Mouse (Mus musculus) stomach, postnatal 0 days (tissue): ENCODE data around the gene Med13l. TPM values are rescaled to one million over a fixed set of nuclear protein-coding genes. Genes with fewer than 3 reads are reported as not detected.
A peak's percentile ranks its signal among the peaks of the same experiment; 100 is the strongest.

Experiments
- ATAC-seq: fragments of 200-750 bp; cut with Nextera tagmentation; 2 replicates; pipeline ENCODE4 v1.8.0; 2017; ENCODE audit not compliant: low FRiP score, low TSS enrichment
- DNase-seq: peaks from one replicate; pipeline ENCODE4 v3.0.0-alpha.2; 2016; ENCODE audit warnings: low spot score
- H3K27ac ChIP-seq: fragments of 300-500 bp; sonication (generic); replicated peaks from 2 replicates; pipeline ENCODE4 v1.5.1; 2014; ENCODE audit warnings: mild to moderate bottlenecking, control low read depth
- H3K27me3 ChIP-seq: fragments of 300-500 bp; sonication (generic); 2 replicates; pipeline ENCODE4 v1.6.1; 2014; ENCODE audit warnings: low read length; ENCODE audit not compliant: control insufficient read depth, insufficient read depth
- H3K36me3 ChIP-seq: fragments of 300-500 bp; sonication (generic); 2 replicates; pipeline ENCODE4 v1.6.1; 2014; ENCODE audit warnings: low read length, mixed read lengths; ENCODE audit not compliant: control insufficient read depth, insufficient read depth
- H3K4me1 ChIP-seq: fragments of 300-500 bp; sonication (generic); replicated peaks from 2 replicates; pipeline ENCODE4 v1.6.1; 2014; ENCODE audit warnings: antibody characterized with exemption; ENCODE audit not compliant: control insufficient read depth, insufficient read depth
- H3K4me2 ChIP-seq: fragments of 300-500 bp; sonication (generic); replicated peaks from 2 replicates; pipeline ENCODE4 v1.6.1; 2014; ENCODE audit warnings: low read depth, mild to moderate bottlenecking, control low read depth, moderate library complexity
- H3K4me3 ChIP-seq: fragments of 300-500 bp; sonication (generic); 2 replicates; pipeline ENCODE4 v1.5.1; 2014; ENCODE audit warnings: low read depth, low read length, control low read depth
- H3K9ac ChIP-seq: fragments of 300-500 bp; sonication (generic); 2 replicates; pipeline ENCODE4 v1.6.1; 2014; ENCODE audit warnings: mild to moderate bottlenecking, low read length, control low read depth, mixed read lengths
- H3K9me3 ChIP-seq: fragments of 300-500 bp; sonication (generic); 2 replicates; pipeline ENCODE4 v1.6.1; 2016; ENCODE audit warnings: low read length; ENCODE audit not compliant: control insufficient read depth
- CTCF ChIP-seq: IDR thresholded peaks from 2 replicates; pipeline ENCODE4 v1.5.1; 2016; ENCODE audit warnings: antibody characterized with exemption, low read depth, mild to moderate bottlenecking, moderate library complexity
- EP300 ChIP-seq: optimal IDR thresholded peaks from 2 replicates; pipeline ENCODE3; 2016; ENCODE audit warnings: antibody characterized with exemption
- WGBS: fragments of 180-500 bp; shearing (Covaris S2); extraction: QIAGEN DNeasy Blood & Tissue Kit; methylation state at CpG from one replicate; pipeline ENCODE4 v1.1.7; 2014; 5-methylcytosine and 5-hydroxymethylcytosine counted together
- polyA plus RNA-seq: library from polyadenylated mRNA; unstranded; fragments of >200 nt; fragmentation: Nextera tagmentation; extraction: Ambion mirVana; gene quantifications from 2 replicates; pipeline ENCODE4 v1.2.1, GENCODE M21; 2015

The Med13l gene
- polyA plus RNA-seq, result 5.1 and 5.4 TPM in 2 replicates

GRCm38 (mm10) chr5:118560385-118561085 is at the start of gene Med13l:
TSS of gene Med13l (plus strand) at chr5:118560679.
- DNase-seq (peak; percentile 83), ATAC-seq (peak; percentile 79)
- peak within 1 kb of the TSS; percentile 74 for H3K4me3 ChIP-seq
- peak within 1 kb of the TSS; percentile 94 for H3K9ac ChIP-seq
- H3K4me2 ChIP-seq, result peak within 1 kb of the TSS; percentile 86
- no peaks in the 10 kb centered on the region for H3K27me3 ChIP-seq
- no peaks in the 10 kb centered on the region for H3K36me3 ChIP-seq
- no peak for TF ChIP-seq EP300
- TF ChIP-seq CTCF, result no peak
- peak within 1 kb of the TSS; percentile 96 for H3K27ac ChIP-seq
- no peaks in the 10 kb centered on the region for H3K4me1 ChIP-seq
- WGBS, result under 1% methylated on average over 68 of the region's 120 CpGs
- H3K9me3 ChIP-seq, result no peaks in the 10 kb centered on the region

DNA sequence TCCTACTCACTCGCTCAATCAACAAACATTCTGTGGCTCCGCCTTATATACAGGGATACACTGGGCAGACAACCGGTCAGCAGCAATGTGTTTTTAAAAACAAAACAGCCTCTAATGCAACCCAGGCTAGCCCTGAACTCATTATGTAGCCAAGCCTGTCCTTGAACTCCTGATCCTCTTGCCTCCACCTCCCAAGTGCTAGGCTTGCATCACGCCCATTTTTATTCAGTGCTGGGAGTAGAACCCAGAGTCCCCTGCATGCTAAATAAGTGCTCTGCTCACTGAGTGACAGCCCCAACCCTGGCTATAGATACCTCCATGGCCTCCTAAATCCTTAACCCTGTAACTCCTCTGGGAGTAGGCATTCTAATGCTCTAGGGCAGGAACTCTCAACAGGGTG is 49.5 kb upstream of the Med13l start:
- 81% methylated on average over 4 of the region's 4 CpGs for WGBS
- ATAC-seq (no peak), DNase-seq (no peak)
- no peak overlapping the region for H3K4me2 ChIP-seq
- H3K36me3 ChIP-seq, result no peaks in the 10 kb centered on the region
- TF ChIP-seq EP300 (no peak), CTCF (no peak)
- H3K4me1 ChIP-seq, result peaks cover 4% of the 10 kb centered on the region
- no peak overlapping the region for H3K9ac ChIP-seq
- no peaks in the 10 kb centered on the region for H3K9me3 ChIP-seq
- H3K27me3 ChIP-seq, result no peaks in the 10 kb centered on the region
- H3K27ac ChIP-seq, result no peak overlapping the region
- no peak overlapping the region for H3K4me3 ChIP-seq

- no peak overlapping the region for H3K9ac ChIP-seq
Observed at GRCm38 (mm10) chr5:118513005-118513404, 47.5 kb upstream of the Med13l start.

GRCm38 (mm10) chr5:118513629-118514526 is 46.6 kb upstream of the Med13l start:
- no peaks in the 10 kb centered on the region for H3K9me3 ChIP-seq
- H3K4me3 ChIP-seq, result peak overlapping the region; percentile 36
- peak; percentile 55 for DNase-seq
- H3K4me1 ChIP-seq, result peaks cover 7% of the 10 kb centered on the region
- H3K9ac ChIP-seq, result peak overlapping the region; percentile 51
- peak overlapping the region; percentile 59 for H3K4me2 ChIP-seq
- H3K27me3 ChIP-seq, result no peaks in the 10 kb centered on the region
- no peaks in the 10 kb centered on the region for H3K36me3 ChIP-seq
- peak overlapping the region; percentile 79 for H3K27ac ChIP-seq
- no peak for TF ChIP-seq CTCF
- TF ChIP-seq EP300, result no peak
- peak; percentile 72 for ATAC-seq
- 1% methylated on average over 43 of the region's 43 CpGs for WGBS

More at GRCm38 (mm10) chr5:118513005-118513404, 47.5 kb upstream of the Med13l start:
- WGBS, result 47% methylated on average over 1 of the region's 1 CpGs
- no peaks in the 10 kb centered on the region for H3K36me3 ChIP-seq
- H3K4me2 ChIP-seq, result no peak overlapping the region
- H3K4me1 ChIP-seq, result peaks cover 7% of the 10 kb centered on the region
- H3K27ac ChIP-seq, result peak overlapping the region; percentile 79; the same call in 1 of the 2 replicates
- H3K27me3 ChIP-seq, result no peaks in the 10 kb centered on the region
- H3K4me3 ChIP-seq, result no peak overlapping the region
- no peaks in the 10 kb centered on the region for H3K9me3 ChIP-seq
- ATAC-seq (no peak), DNase-seq (no peak)
- TF ChIP-seq EP300, result no peak

DNA sequence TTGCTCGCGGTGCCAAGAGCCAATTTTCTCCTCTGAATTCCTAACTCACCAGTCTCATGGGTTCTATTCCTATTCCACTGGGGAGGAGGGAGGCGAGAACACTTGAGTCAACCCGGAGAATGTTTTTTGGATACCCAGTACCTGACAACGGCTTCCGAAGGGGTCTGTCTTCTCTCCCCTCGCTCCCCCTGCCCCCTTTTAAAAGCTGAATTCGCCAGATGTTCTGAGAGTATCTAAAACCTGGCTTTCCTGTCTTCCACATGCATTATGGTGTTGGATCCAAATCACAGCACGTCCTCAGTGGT is 46.0 kb upstream of the Med13l start:
- no peak for ATAC-seq

More for the DNA sequence above, 46.0 kb upstream of the Med13l start:
- DNase-seq, result no peak
- H3K9ac ChIP-seq, result peak overlapping the region; percentile 51; the same call in 1 of the 2 replicates
- no peaks in the 10 kb centered on the region for H3K36me3 ChIP-seq
- peaks cover 7% of the 10 kb centered on the region for H3K4me1 ChIP-seq
- peak overlapping the region; percentile 36 for H3K4me3 ChIP-seq
- TF ChIP-seq CTCF (no peak), EP300 (no peak)
- H3K27me3 ChIP-seq, result no peaks in the 10 kb centered on the region
- H3K4me2 ChIP-seq, result peak overlapping the region; percentile 59
- peak overlapping the region; percentile 79 for H3K27ac ChIP-seq
- H3K9me3 ChIP-seq, result no peaks in the 10 kb centered on the region
- 8% methylated on average over 9 of the region's 9 CpGs for WGBS
